Mouse (Mus musculus) small intestine, adult 2 months (tissue): ENCODE results near the gene Taf4.

Experiments used
- CTCF ChIP-seq: fragments of 200-500 bp; IDR thresholded peaks from 2 replicates; pipeline ENCODE4 v1.5.1; 2012; ENCODE audit warnings: low read depth, mild to moderate bottlenecking, control low read depth, inconsistent platforms, low read length, moderate library complexity, mixed read lengths; ENCODE audit not compliant: insufficient replicate concordance, insufficient read length; ENCODE audit errors: extremely low read depth
- POLR2A ChIP-seq: fragments of 200-500 bp; IDR thresholded peaks from 2 replicates; pipeline ENCODE4 v1.6.1; 2012; ENCODE audit warnings: low read depth, mild to moderate bottlenecking, control low read depth, inconsistent platforms, low read length, moderate library complexity

DNA sequence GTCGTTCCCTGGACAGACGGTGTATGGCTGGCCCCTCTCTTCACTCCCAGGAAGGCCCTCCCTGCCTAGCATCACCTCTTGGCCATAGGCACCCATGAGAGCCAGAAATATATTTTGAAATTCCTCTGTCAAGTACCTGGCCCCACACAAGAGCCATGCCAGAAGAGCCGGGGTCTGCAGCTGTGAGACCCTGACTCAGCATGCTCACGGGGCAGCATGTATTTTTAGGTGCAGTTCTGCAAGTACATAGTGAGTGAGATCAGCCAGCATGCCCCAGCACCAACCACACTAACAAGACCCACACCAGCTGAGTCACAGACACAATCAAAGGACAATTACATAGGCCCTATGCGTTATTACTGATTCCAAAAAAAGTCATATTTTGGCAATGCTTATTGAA is 8.8 kb downstream of the Taf4 start:
- TF ChIP-seq CTCF (no peak), POLR2A (no peak)
